Mouse (Mus musculus) ES-Bruce4 (cell line): ENCODE measurements around the gene Polm.

Source experiments
- CTCF ChIP-seq: IDR thresholded peaks from one replicate; pipeline ENCODE4 v1.8.1; 2011; ENCODE audit warnings: low read depth, low read length
- EP300 ChIP-seq: IDR thresholded peaks from 2 replicates; pipeline ENCODE4 v1.6.1; 2011; ENCODE audit warnings: low read depth, low read length; ENCODE audit not compliant: insufficient read depth
- POLR2A ChIP-seq: IDR thresholded peaks from one replicate; pipeline ENCODE4 v1.8.1; 2011; ENCODE audit warnings: low read length; ENCODE audit not compliant: insufficient read depth

DNA sequence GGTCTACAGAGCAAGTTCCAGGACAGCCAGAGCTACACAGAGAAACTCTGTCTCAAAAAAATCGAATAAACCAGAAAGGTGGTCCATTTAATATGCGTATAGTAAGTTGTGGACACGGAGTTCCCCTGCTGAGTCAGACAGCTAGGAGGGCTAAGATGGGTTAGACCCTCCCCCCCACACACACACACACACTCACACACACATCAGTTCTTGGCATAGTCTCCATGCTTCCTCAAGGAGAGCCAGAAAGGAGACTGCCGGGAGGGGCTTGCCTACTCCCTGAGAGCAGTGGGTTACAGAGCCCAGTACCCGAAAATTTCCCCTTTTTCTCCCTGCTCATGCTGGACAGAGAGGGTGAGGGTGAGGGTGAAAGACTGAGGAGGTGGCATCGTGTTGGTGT is 22.8 kb upstream of the Polm start:
- TF ChIP-seq CTCF (no peak), POLR2A (no peak), EP300 (no peak)
